Mouse (Mus musculus): ENCODE results near the gene Tsga10ip. TPM values are rescaled to one million over a fixed set of nuclear protein-coding genes. Genes with fewer than 3 reads are reported as not detected.
A peak's percentile ranks its signal among the peaks of the same experiment; 100 is the strongest.

Tsga10ip gene
- polyA plus RNA-seq, 1 experiment = 0.59 TPM

DNA sequence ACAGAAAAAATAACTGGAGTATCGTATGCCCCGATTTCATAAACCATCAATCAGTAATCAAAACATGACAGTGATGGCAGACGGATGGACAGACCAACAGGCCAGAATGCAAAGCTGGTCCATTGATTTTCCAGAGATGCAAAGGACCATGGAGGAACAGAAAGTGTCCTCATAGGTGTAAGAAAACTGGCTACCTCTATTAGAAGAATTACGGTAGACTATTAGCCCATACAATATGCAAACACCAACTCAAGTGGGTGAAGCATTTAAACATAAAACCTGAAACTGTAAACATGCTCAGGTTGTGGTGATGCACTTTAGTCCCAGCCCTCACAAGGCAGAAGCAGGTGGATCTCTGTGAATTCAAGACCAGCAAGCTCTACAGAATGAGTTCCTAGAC is 7.0 kb downstream of the Tsga10ip start:
- WGBS = 88% methylated on average over 4 of the region's 4 CpGs
- Histone ChIP-seq H3K27me3 (ENCODE audit: control insufficient read depth, insufficient read depth, low read length) (no peaks in the 10 kb centered on the region), H3K27ac (ENCODE audit: control insufficient read depth, insufficient read depth, low read length) (no peak overlapping the region), H3K4me3 (ENCODE audit: control insufficient read depth, insufficient read depth, low read length) (no peak overlapping the region), H3K36me3 (ENCODE audit: control insufficient read depth, insufficient read depth, low read length) (no peaks in the 10 kb centered on the region), H3K4me1 (replicated peaks; ENCODE audit: control insufficient read depth, insufficient read depth, low read length) (peaks cover 9% of the 10 kb centered on the region)
- no peak for DNase-seq
- no peak for TF ChIP-seq CTCF (IDR thresholded peaks at IDR 0.05; ENCODE audit: borderline replicate concordance, control insufficient read depth, extremely low read depth, insufficient read depth, low read length, poor library complexity)
- no peak for TF ChIP-seq POLR2A (IDR thresholded peaks at IDR 0.05; ENCODE audit: control insufficient read depth, extremely low read depth, insufficient read depth, low read length, poor library complexity)

DNA sequence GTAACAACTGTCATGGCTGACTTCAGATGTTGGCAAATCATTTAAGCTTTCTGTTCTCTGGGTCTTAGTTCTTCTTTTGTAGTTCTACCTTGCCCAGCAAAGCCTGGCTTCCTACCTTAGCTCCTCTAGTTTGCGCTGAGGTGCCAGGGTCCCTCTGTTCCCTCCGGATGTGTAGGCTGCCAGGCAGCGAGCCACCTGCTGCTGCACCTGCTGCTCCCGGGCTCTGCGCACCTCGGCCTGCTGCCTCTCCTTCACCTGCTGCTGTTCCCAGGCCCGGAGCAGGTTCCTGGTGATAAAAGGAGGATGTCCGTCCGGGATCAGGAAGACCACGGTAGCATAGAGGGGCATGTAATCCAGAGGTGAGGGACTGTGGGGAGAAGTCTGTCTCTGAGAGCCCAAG is 8.2 kb downstream of the Tsga10ip start:
- Histone ChIP-seq H3K27ac (ENCODE audit: control insufficient read depth, insufficient read depth, low read length) (no peak overlapping the region), H3K4me3 (ENCODE audit: control insufficient read depth, insufficient read depth, low read length) (no peak overlapping the region), H3K4me1 (replicated peaks; ENCODE audit: control insufficient read depth, insufficient read depth, low read length) (peaks cover 13% of the 10 kb centered on the region), H3K36me3 (ENCODE audit: control insufficient read depth, insufficient read depth, low read length) (no peaks in the 10 kb centered on the region), H3K27me3 (ENCODE audit: control insufficient read depth, insufficient read depth, low read length) (no peaks in the 10 kb centered on the region)
- WGBS = 93% methylated on average over 10 of the region's 10 CpGs
- no peak for DNase-seq
- no peak for TF ChIP-seq CTCF (IDR thresholded peaks at IDR 0.05; ENCODE audit: borderline replicate concordance, control insufficient read depth, extremely low read depth, insufficient read depth, low read length, poor library complexity)
- no peak for TF ChIP-seq POLR2A (IDR thresholded peaks at IDR 0.05; ENCODE audit: control insufficient read depth, extremely low read depth, insufficient read depth, low read length, poor library complexity)

DNA sequence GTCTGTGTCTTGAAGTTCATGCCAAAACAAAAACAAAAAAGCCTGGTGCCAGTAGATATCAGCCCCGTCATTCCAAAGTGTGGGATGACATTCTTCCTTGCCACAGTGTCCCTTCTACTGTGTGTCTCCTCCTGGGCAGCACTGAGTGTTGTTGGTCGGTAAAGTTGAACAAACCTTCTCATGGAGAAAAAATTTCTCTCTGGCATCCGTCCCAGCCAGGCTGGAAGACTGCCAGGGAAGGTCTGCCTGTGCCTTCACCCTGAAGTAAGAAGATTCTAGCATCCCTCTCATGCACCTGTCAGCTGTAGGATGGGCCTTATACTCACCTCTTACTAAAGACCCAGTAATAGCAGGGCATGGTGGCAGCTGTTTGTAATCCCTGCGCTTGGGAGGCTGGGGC is 9.4 kb downstream of the Tsga10ip start:
- WGBS = 74% methylated on average over 4 of the region's 4 CpGs
- Histone ChIP-seq H3K36me3 (ENCODE audit: control insufficient read depth, insufficient read depth, low read length) (no peaks in the 10 kb centered on the region), H3K4me3 (ENCODE audit: control insufficient read depth, insufficient read depth, low read length) (no peak overlapping the region), H3K27ac (ENCODE audit: control insufficient read depth, insufficient read depth, low read length) (no peak overlapping the region), H3K27me3 (ENCODE audit: control insufficient read depth, insufficient read depth, low read length) (no peaks in the 10 kb centered on the region), H3K4me1 (replicated peaks; ENCODE audit: control insufficient read depth, insufficient read depth, low read length) (peaks cover 15% of the 10 kb centered on the region)
- DNase-seq = no peak
- no peak for TF ChIP-seq CTCF (IDR thresholded peaks at IDR 0.05; ENCODE audit: borderline replicate concordance, control insufficient read depth, extremely low read depth, insufficient read depth, low read length, poor library complexity)
- TF ChIP-seq POLR2A (IDR thresholded peaks at IDR 0.05; ENCODE audit: control insufficient read depth, extremely low read depth, insufficient read depth, low read length, poor library complexity) = no peak

DNA sequence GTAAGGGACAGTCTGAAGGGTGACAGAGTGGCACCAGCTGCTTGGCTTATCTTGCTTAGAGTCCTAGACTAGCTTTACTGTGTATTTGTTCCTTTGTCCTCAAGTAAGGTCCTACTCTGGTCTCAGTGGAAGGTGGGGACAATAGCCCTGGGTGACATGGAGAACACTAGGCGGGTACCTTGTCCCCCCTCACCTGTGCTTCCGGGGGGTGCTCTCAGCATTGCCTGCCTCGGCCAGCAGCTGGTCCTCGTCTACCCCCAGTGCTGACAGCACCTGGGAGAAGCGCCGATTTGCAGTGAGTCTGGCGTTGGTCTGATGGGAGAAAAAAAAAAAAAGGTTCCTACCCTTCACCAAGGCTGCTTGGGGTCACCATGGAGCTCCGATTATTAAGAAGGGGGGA is 11.9 kb downstream of the Tsga10ip start:
- TF ChIP-seq CTCF (IDR thresholded peaks at IDR 0.05; ENCODE audit: borderline replicate concordance, control insufficient read depth, extremely low read depth, insufficient read depth, low read length, poor library complexity) (no peak), POLR2A (IDR thresholded peaks at IDR 0.05; ENCODE audit: control insufficient read depth, extremely low read depth, insufficient read depth, low read length, poor library complexity) (no peak)
- H3K36me3 ChIP-seq (ENCODE audit: control insufficient read depth, insufficient read depth, low read length) = no peaks in the 10 kb centered on the region
- no peaks in the 10 kb centered on the region for H3K27me3 ChIP-seq (ENCODE audit: control insufficient read depth, insufficient read depth, low read length)
- peak; percentile 43 for DNase-seq
- H3K4me3 ChIP-seq (ENCODE audit: control insufficient read depth, insufficient read depth, low read length) = peak overlapping the region; percentile 0; the same call in 1 of the 2 replicates
- H3K4me1 ChIP-seq (replicated peaks; ENCODE audit: control insufficient read depth, insufficient read depth, low read length) = peaks cover 19% of the 10 kb centered on the region
- WGBS = 48% methylated on average over 8 of the region's 8 CpGs
- peak overlapping the region; percentile 94 for H3K27ac ChIP-seq (ENCODE audit: control insufficient read depth, insufficient read depth, low read length)

DNA sequence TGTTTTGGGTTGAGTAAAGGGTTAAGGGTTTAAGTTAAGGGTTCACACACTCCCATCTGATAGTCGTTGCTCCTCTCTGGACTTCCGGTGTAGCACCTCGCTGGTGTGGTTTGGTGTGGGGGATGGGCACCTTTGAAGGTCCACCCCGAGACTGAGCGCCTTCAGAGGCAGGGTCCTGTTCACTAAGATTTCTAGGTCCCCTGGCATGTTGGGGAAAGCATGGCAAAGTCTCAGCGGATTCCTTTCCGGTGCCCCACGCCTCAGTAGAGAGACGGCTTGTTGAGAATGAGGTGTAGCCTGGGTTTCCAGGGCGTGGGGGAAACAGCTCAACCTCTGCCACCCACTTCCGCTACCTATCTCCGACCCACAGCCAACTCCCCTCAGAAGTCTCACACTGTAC is 12.7 kb downstream of the Tsga10ip start:
- Histone ChIP-seq H3K4me1 (replicated peaks; ENCODE audit: control insufficient read depth, insufficient read depth, low read length) (peaks cover 19% of the 10 kb centered on the region), H3K4me3 (ENCODE audit: control insufficient read depth, insufficient read depth, low read length) (peak overlapping the region; percentile 56), H3K36me3 (ENCODE audit: control insufficient read depth, insufficient read depth, low read length) (peaks cover 2% of the 10 kb centered on the region; the same call in 1 of the 2 replicates), H3K27me3 (ENCODE audit: control insufficient read depth, insufficient read depth, low read length) (no peaks in the 10 kb centered on the region), H3K27ac (ENCODE audit: control insufficient read depth, insufficient read depth, low read length) (peak overlapping the region; percentile 94)
- TF ChIP-seq CTCF (IDR thresholded peaks at IDR 0.05; ENCODE audit: borderline replicate concordance, control insufficient read depth, extremely low read depth, insufficient read depth, low read length, poor library complexity) (0 out of 2 replicates have a peak, but pooled peaks have one; percentile 10), POLR2A (IDR thresholded peaks at IDR 0.05; ENCODE audit: control insufficient read depth, extremely low read depth, insufficient read depth, low read length, poor library complexity) (peak; percentile 71; the same call in 1 of the 2 replicates)
- 2% methylated on average over 12 of the region's 12 CpGs for WGBS
- DNase-seq = peak; percentile 82

DNA sequence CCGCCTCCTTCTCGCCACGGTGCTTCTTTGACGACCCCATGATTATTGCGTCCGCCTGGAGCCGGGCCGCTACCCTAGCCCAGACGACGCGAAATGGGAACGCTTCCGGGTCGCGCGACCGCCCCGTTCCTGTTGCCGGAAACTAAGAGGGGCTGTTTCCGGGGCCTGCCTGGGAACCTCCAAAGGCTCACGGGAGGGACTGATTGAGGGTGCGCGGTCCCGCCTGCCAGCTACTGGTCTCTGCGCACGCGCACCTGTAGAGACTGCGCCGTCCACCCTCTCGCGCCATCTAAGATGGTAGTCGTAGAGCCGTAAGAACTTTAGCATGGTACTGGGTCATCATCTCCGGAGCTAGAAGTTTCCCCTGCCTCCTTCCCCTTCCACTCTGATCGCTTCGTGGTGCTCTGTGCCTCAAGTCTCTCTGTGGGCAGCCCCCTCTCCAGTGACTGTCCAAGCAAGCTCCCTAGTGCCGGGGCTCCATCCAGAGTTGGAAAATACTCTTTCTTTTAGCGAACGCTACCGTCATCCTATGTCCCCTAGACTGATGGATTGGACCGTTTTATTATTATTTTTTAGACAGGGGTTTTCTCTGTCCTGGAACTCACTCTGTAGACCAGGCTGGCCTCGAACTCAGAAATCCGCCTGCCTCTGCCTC is 13.6 kb downstream of the Tsga10ip start, which contains the start of gene Sart1:
Sart1 (minus strand) TSS at position 116 of the 655 bp plus-strand sequence.
- DNase-seq = peak; percentile 94
- peaks cover 11% of the 10 kb centered on the region for H3K36me3 ChIP-seq (ENCODE audit: control insufficient read depth, insufficient read depth, low read length)
- peaks cover 19% of the 10 kb centered on the region for H3K4me1 ChIP-seq (replicated peaks; ENCODE audit: control insufficient read depth, insufficient read depth, low read length)
- peak within 1 kb of the TSS; percentile 94 for H3K27ac ChIP-seq (ENCODE audit: control insufficient read depth, insufficient read depth, low read length)
- TF ChIP-seq POLR2A (IDR thresholded peaks at IDR 0.05; ENCODE audit: control insufficient read depth, extremely low read depth, insufficient read depth, low read length, poor library complexity) = peak; percentile 95
- TF ChIP-seq CTCF (IDR thresholded peaks at IDR 0.05; ENCODE audit: borderline replicate concordance, control insufficient read depth, extremely low read depth, insufficient read depth, low read length, poor library complexity) = 0 out of 2 replicates have a peak, but pooled peaks have one; percentile 26
- peak within 1 kb of the TSS; percentile 88 for H3K4me3 ChIP-seq (ENCODE audit: control insufficient read depth, insufficient read depth, low read length)
- no peaks in the 10 kb centered on the region for H3K27me3 ChIP-seq (ENCODE audit: control insufficient read depth, insufficient read depth, low read length)
- WGBS = under 1% methylated on average over 43 of the region's 43 CpGs
